Mouse (Mus musculus) midbrain, embryonic 11.5 days (tissue): ENCODE data around the gene Fosl1. TPM values are rescaled to one million over a fixed set of nuclear protein-coding genes. Genes with fewer than 3 reads are reported as not detected.
A peak's percentile ranks its signal among the peaks of the same experiment; 100 is the strongest.

Experiments used
- ATAC-seq: fragments of 200-750 bp; cut with Nextera tagmentation; 2 replicates; pipeline ENCODE4 v1.8.0; 2017; ENCODE audit warnings: moderate TSS enrichment, moderate library complexity; ENCODE audit not compliant: low FRiP score
- DNase-seq: peaks from one replicate; pipeline ENCODE4 v3.0.0; 2015; ENCODE audit warnings: low spot score; ENCODE audit errors: missing footprints
- H3K27ac ChIP-seq: fragments of 300-500 bp; sonication (generic); 2 replicates; pipeline ENCODE4 v1.5.1; 2014; ENCODE audit warnings: low read depth, low read length
- H3K27me3 ChIP-seq: fragments of 300-500 bp; sonication (generic); 2 replicates; pipeline ENCODE4 v1.6.1; 2014; ENCODE audit warnings: mild to moderate bottlenecking, low read length, moderate library complexity, mixed read lengths; ENCODE audit not compliant: control insufficient read depth, insufficient read depth
- H3K36me3 ChIP-seq: fragments of 300-500 bp; sonication (generic); 2 replicates; pipeline ENCODE4 v1.6.1; 2014; ENCODE audit warnings: mild to moderate bottlenecking, low read length, moderate library complexity, mixed read lengths; ENCODE audit not compliant: control insufficient read depth, insufficient read depth
- H3K4me1 ChIP-seq: fragments of 300-500 bp; sonication (generic); 2 replicates; pipeline ENCODE4 v1.6.1; 2014; ENCODE audit warnings: low read length; ENCODE audit not compliant: control insufficient read depth, insufficient read depth
- H3K4me2 ChIP-seq: fragments of 300-500 bp; sonication (generic); 2 replicates; pipeline ENCODE4 v1.6.1; 2014; ENCODE audit warnings: mild to moderate bottlenecking, moderate library complexity
- H3K4me3 ChIP-seq: fragments of 300-500 bp; sonication (generic); 2 replicates; pipeline ENCODE4 v1.5.1; 2014; ENCODE audit warnings: low read depth, low read length
- H3K9ac ChIP-seq: fragments of 300-500 bp; sonication (generic); 2 replicates; pipeline ENCODE4 v1.6.1; 2014; ENCODE audit warnings: low read length
- H3K9me3 ChIP-seq: fragments of 300-500 bp; sonication (generic); 2 replicates; pipeline ENCODE4 v1.6.1; 2016; ENCODE audit warnings: low read length; ENCODE audit not compliant: control insufficient read depth
- WGBS: fragments of 180-500 bp; shearing (Covaris S2); extraction: QIAGEN DNeasy Blood & Tissue Kit; methylation state at CpG from one replicate; pipeline ENCODE4 v1.1.7; 2014; 5-methylcytosine and 5-hydroxymethylcytosine counted together
- polyA plus RNA-seq: library from polyadenylated mRNA; unstranded; fragments of >200 nt; fragmentation: Nextera tagmentation; extraction: Ambion mirVana; gene quantifications from 2 replicates; pipeline ENCODE4 v1.2.1, GENCODE M21; 2014

Gene Fosl1
- polyA plus RNA-seq, 1 experiment from 2014 or later, result not detected

DNA sequence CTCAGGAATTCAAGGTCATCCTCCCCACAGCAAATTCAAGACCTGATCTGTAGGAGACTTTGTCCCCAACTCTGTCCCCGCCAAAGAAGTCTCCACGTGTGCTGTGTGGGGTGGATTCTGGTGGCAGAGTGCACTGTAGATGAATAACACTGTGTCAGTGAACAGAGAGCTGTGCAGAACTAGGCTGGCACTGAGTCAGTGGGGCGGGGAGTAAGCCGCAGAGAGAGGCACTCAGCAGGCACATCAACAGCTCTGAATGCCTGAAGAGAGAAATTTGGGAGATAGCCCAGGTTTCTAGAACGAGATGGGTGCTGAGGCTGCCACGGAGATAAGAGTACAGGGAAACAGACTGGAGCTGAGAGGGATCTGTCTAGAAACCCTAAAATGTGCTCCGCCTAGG, 11.7 kb downstream of the Fosl1 start:
- Histone ChIP-seq H3K4me3 (no peak overlapping the region), H3K9ac (no peak overlapping the region), H3K27ac (no peak overlapping the region), H3K4me1 (peaks cover 33% of the 10 kb centered on the region), H3K9me3 (no peaks in the 10 kb centered on the region), H3K36me3 (no peaks in the 10 kb centered on the region), H3K27me3 (0 out of 2 replicates have a peak, but pooled peaks cover 3% of the 10 kb centered on the region), H3K4me2 (no peak overlapping the region)
- DNase-seq, result no peak
- ATAC-seq, result no peak
- 74% methylated on average over 7 of the region's 7 CpGs for WGBS

GRCm38 (mm10) chr19:5459896-5460295, 12.5 kb downstream of the Fosl1 start:
- Histone ChIP-seq H3K27me3 (0 out of 2 replicates have a peak, but pooled peaks cover 3% of the 10 kb centered on the region), H3K9ac (peak overlapping the region; percentile 86), H3K4me2 (peak overlapping the region; percentile 91), H3K4me1 (peaks cover 36% of the 10 kb centered on the region), H3K9me3 (no peaks in the 10 kb centered on the region), H3K4me3 (peak overlapping the region; percentile 82), H3K27ac (peak overlapping the region; percentile 30; the same call in 1 of the 2 replicates), H3K36me3 (no peaks in the 10 kb centered on the region)
- ATAC-seq (no peak), DNase-seq (no peak)
- WGBS, result 33% methylated on average over 3 of the region's 3 CpGs

- WGBS, result under 1% methylated on average over 32 of the region's 32 CpGs
- Histone ChIP-seq H3K27ac (peak within 1 kb of the TSS; percentile 30; the same call in 1 of the 2 replicates), H3K36me3 (no peaks in the 10 kb centered on the region), H3K27me3 (0 out of 2 replicates have a peak, but pooled peaks cover 3% of the 10 kb centered on the region), H3K4me1 (peaks cover 31% of the 10 kb centered on the region), H3K9ac (peak within 1 kb of the TSS; percentile 86), H3K9me3 (no peaks in the 10 kb centered on the region), H3K4me2 (peak within 1 kb of the TSS; percentile 91), H3K4me3 (peak within 1 kb of the TSS; percentile 82)
- peak; percentile 45 for ATAC-seq
- peak; percentile 100 for DNase-seq
Measured at GRCm38 (mm10) chr19:5460465-5460911, 13.1 kb downstream of the Fosl1 start, which contains the start of gene Fibp. Gene Fibp (plus strand): TSS chr19:5460615.

DNA sequence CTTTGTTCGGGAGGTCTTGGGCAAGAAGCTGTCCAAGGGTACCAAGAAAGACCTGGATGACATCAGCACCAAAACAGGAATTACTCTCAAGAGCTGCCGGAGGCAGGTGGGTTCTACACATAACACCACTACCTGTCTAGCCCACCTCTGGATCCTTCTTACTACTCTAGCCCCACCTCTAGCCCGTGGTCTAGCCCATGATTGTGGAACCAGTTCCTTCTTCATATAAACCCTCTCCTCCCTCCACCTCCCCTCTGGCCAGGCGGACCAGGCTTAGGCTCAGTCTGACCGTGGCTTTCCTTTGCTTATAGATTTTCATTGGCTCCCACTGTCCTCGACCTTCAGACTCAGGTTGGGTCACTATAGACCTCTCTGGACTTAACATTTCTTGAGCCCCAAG, 14.1 kb downstream of the Fosl1 start:
- Histone ChIP-seq H3K9ac (no peak overlapping the region), H3K27me3 (0 out of 2 replicates have a peak, but pooled peaks cover 3% of the 10 kb centered on the region), H3K4me1 (peaks cover 22% of the 10 kb centered on the region), H3K4me2 (peak overlapping the region; percentile 91), H3K27ac (no peak overlapping the region), H3K36me3 (0 out of 2 replicates have a peak, but pooled peaks cover 4% of the 10 kb centered on the region), H3K4me3 (peak overlapping the region; percentile 82; the same call in 1 of the 2 replicates), H3K9me3 (no peaks in the 10 kb centered on the region)
- 89% methylated on average over 6 of the region's 6 CpGs for WGBS
- no peak for DNase-seq
- ATAC-seq, result no peak

DNA sequence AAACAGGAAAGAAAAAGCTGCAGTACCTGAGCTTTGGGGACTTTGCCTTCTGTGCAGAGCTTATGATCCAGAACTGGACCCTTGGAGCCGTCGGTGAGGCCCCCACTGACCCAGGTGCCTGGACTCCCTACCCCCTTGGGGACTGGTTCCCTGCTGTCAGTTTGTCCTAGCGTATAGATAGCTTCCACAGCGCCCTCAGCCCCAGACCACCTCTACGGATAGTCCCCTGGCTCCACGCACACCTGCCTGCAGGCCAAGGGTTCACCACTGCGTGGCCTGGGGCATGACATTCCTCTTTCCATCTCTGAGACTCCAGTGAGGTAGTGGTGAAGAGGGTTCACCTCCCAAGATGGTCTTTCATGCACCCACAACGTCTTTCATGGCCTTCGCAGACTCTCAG, 15.9 kb downstream of the Fosl1 start:
- 0 out of 2 replicates have a peak, but pooled peaks cover 4% of the 10 kb centered on the region for H3K36me3 ChIP-seq
- H3K4me3 ChIP-seq, result no peak overlapping the region
- WGBS, result 89% methylated on average over 9 of the region's 9 CpGs
- no peaks in the 10 kb centered on the region for H3K9me3 ChIP-seq
- H3K27me3 ChIP-seq, result 0 out of 2 replicates have a peak, but pooled peaks cover 3% of the 10 kb centered on the region
- DNase-seq (no peak), ATAC-seq (no peak)
- no peak overlapping the region for H3K27ac ChIP-seq
- peaks cover 14% of the 10 kb centered on the region for H3K4me1 ChIP-seq
- H3K9ac ChIP-seq, result no peak overlapping the region
- no peak overlapping the region for H3K4me2 ChIP-seq

- Histone ChIP-seq H3K27me3 (no peaks in the 10 kb centered on the region), H3K4me2 (peak overlapping the region; percentile 35), H3K9me3 (no peaks in the 10 kb centered on the region), H3K27ac (peak overlapping the region; percentile 54), H3K9ac (peak overlapping the region; percentile 55), H3K4me3 (0 out of 2 replicates have a peak overlapping the region, but pooled peaks have one; percentile 15), H3K36me3 (0 out of 2 replicates have a peak, but pooled peaks cover 4% of the 10 kb centered on the region), H3K4me1 (peaks cover 14% of the 10 kb centered on the region)
- ATAC-seq (peak; percentile 74), DNase-seq (peak; percentile 96)
- 53% methylated on average over 15 of the region's 15 CpGs for WGBS
Measured at GRCm38 (mm10) chr19:5463791-5464562, 16.6 kb downstream of the Fosl1 start.

- 96% methylated on average over 8 of the region's 8 CpGs for WGBS
Measured at GRCm38 (mm10) chr19:5465037-5465436, 17.7 kb downstream of the Fosl1 start.

GRCm38 (mm10) chr19:5466916-5467500, 19.7 kb downstream of the Fosl1 start:
- H3K9ac ChIP-seq, result no peak overlapping the region
- ATAC-seq (no peak), DNase-seq (no peak)
- H3K9me3 ChIP-seq, result no peaks in the 10 kb centered on the region
- H3K4me1 ChIP-seq, result peaks cover 5% of the 10 kb centered on the region
- H3K4me3 ChIP-seq, result no peak overlapping the region
- H3K27ac ChIP-seq, result no peak overlapping the region
- 0 out of 2 replicates have a peak, but pooled peaks cover 4% of the 10 kb centered on the region for H3K36me3 ChIP-seq
- H3K4me2 ChIP-seq, result no peak overlapping the region
- no peaks in the 10 kb centered on the region for H3K27me3 ChIP-seq
- WGBS, result 94% methylated on average over 6 of the region's 6 CpGs

More at GRCm38 (mm10) chr19:5465037-5465436, 17.7 kb downstream of the Fosl1 start:
- H3K9ac ChIP-seq, result no peak overlapping the region
- H3K27ac ChIP-seq, result no peak overlapping the region
- DNase-seq, result no peak
- no peak overlapping the region for H3K4me3 ChIP-seq
- no peaks in the 10 kb centered on the region for H3K9me3 ChIP-seq
- H3K27me3 ChIP-seq, result no peaks in the 10 kb centered on the region
- H3K36me3 ChIP-seq, result 0 out of 2 replicates have a peak, but pooled peaks cover 4% of the 10 kb centered on the region
- no peak overlapping the region for H3K4me2 ChIP-seq
- H3K4me1 ChIP-seq, result peaks cover 12% of the 10 kb centered on the region
- ATAC-seq, result no peak
